Mouse (Mus musculus): ENCODE results near the gene Adssl1.

Gene Adssl1

DNA sequence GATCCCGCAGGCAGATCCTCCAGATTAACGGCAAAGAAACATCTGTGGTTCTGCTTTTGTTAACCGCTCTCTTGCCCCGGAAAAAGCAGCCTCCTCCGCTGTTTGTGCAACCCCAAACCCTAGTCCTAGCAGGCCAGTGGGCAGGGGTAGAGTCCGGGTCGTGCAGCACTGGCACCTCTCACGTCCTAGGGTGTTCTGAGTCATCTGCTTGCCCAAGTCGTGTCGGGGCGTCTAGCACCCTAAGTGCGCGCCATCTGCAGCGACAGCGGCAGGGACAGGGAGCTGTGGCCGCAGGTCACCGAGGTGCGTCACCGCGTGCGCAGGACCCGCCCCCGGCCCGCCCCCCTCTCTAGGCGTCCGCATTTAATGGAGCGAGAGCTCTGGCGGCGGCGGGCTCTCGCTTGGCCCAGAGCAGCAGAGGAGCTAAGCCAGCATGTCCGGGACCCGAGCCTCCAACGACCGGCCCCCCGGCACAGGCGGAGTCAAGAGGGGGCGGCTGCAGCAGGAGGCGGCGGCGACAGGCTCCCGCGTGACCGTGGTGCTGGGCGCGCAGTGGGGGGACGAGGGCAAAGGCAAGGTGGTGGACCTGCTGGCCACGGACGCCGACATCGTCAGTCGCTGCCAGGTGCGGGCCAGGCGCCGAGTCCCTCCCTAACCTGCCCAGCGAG is at the start of gene Adssl1:
Gene Adssl1 (plus strand): TSS at position 360 of the 668 bp plus-strand sequence.
- peak in 1 of 2 experiments; percentile 49 for DNase-seq (ENCODE audit: low spot score in 2 of 2)

DNA sequence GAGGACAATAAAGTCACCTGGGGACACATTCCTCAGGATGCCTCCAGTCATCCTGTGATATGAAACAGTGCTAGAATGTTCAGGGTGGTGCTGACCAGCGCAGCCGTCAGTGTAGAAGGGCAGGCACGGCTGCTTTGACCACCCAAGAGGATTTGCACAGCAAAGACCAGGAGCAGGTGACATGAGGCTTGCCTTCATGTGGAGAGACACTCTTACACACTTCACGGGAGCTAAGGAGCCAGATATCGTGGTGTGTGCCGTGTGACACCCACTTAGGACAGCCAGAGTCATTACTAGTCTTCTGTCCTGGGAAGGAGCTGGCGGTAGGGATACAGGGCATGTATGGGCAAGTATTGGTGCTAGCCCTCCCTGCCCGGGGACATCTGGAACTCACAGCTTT is 49.7 kb upstream of the Adssl1 start:
- DNase-seq (ENCODE audit: low spot score in 2 of 2) = no peak

DNA sequence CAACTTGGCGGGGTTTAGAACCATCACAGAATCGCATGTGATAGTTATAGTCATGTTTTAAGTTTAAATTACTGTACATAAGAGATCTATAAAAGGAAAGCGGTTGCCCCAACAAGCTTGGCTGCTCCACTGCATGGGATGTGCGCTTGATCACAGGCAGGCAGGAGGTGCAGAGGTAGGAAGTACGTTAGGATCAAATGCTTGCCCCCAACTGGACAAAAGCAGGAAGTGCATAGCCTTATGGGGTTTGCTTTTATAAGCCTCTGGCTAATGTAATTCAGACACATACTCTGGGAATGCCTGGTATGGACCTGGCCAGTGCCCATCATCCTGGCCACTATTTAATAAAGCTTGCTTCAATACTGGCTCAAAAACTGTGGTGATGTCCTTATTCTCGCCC is 48.8 kb upstream of the Adssl1 start:
- no peak for DNase-seq (ENCODE audit: low spot score in 2 of 2)

DNA sequence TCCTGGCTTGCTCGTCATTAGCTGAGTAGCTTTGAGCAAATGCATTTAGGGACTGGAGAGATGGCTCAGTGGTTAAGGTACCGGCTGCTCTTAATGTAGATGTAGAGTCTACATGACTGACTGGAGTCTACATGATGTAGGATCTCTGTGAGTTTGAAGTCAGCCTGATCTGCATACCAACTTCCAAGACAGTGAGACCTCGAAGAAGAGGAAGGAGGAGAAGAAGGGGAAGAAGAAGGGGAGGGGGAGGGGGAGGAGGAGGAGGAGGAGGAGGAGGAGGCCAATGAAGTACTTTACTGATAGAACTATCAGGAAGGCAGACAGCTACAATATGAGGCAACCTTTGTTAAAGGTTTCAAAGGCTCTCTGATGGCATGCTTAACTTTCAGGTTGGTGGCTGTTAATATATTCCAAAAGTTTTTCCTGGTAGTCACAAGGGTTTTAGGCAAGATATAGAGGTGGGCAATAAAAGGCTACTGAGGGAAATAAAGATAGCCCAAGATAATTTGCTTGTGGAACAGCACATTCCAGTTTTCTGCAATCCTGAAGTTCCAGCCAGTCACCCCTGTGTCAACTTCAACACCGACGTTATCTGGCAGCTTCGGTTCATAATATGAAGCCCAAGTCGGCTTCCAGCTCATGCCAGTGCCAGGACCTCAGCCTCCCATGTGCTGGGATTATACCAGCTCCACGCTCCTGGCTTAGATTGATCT is 44.4 kb upstream of the Adssl1 start:
- no peak for DNase-seq (ENCODE audit: low spot score in 2 of 2)

DNA sequence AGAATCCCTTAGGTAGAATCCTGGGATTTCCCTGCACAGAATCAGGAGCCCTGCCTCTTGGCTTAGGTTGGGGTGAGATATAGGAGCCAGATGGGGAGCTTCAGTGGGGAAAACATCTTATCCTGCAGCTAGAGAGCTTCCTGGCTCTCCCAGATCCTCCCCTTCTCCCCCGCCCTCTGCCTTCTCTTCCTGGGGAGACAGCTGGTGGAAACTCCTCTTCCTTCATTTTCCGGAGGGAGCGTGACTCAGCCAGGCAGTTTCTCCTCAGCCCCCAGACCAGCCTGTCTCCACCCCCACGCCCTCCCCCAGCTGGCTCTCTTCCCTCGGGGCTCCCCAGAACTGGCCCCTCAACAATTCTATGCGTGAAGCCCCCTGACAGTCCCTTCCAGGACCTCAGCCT is 43.5 kb upstream of the Adssl1 start:
- DNase-seq (ENCODE audit: low spot score in 2 of 2) = peak in 1 of 2 experiments; percentile 57

DNA sequence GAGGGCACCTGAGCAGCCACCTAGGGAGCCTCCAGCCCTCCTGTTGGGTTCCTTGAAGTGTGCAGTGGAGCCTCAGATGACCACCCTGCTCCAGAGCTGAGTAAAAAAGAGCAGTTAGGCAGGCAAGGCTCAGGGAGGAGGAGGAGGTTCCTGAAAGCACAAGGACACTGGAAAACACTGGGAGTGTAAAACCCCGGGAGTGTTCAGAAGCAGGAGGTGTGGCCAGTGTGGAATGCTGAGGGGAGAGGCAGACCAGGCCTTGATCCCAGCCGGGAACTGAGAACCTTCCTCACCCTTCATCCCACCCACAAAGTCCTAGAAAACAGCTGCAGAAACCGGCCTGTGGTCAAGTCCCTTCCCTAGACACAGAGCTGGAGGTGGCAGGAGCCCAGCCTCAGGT is 43.1 kb upstream of the Adssl1 start:
- DNase-seq (ENCODE audit: low spot score in 2 of 2) = peak in 1 of 2 experiments; percentile 55

DNA sequence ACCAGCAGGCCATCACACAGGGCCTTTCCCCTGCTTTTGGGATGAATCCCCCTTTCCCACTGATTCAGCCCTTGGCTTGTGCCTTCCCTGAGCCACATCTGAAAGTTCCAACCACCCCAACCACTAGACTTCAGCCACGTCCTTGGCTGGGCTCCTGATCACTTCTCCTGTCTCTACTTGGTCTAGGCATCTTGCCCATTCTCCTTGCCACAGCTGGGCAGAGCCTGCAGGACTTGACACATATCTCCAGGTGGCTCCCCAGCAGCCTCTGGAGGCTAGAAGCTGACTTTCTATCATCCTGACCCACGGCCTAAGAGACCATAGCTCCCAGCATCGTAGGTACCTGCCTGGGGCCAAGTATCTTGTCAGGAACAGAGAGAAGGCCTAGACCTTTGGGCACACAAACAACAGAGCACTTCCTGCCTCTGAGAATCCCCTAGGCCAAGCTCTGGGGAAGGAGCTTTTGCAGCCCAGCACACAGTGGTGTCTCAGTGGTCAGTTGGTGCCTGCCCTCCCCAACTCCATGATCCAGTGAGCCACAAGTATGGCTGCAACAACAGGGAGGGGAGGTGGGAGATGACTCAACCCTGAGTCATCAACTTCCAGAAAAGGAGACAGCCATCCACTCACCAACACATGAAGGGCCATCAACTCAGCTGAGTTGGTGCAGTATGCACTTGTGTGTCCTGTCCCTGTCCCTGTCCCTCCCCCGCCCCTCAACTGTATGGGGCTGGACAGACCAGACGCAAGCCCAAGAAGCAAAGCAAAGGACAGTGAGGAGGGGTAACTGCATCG is 41.4 kb upstream of the Adssl1 start:
- DNase-seq (ENCODE audit: low spot score in 2 of 2) = no peak

DNA sequence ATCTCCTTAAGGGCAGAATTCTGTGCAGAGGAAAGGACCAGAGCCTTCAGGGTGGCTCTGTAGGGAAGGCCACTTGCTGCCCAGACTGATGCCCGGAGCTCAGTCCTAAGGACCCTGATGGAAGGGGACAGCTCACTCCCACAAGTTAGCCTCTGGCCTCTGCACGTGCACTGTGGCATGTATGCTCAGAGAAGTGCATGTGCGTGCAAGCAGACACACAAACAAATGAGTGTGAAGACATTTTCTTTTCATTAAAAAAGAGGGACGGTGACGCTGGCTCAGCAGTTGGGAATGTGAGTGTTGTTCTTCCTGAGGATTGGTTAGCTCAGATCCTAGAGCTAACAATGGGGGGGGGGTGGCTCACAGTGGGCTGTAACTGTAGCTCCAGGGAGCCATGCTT is 40.4 kb upstream of the Adssl1 start:
- DNase-seq (ENCODE audit: low spot score in 2 of 2) = no peak

DNA sequence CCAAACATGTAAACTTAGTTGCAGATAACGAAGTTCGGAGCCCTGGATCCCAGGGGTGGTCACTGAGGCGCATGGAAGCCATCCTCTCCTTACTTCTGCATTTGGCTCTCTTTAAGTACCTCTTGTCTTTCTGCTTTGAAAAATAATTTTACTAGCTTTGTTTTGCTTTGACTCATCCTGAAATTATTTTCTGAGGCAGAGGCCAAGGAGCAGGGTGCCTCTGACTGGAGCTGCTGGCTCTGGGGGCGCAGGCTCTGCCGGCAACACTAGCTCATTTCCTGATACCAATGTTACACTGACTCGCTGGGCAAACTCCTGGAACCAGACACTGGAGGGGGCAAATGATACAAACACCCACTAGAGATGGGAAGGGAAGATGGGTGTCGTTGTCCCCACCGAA is 39.9 kb upstream of the Adssl1 start:
- DNase-seq (ENCODE audit: low spot score in 2 of 2) = no peak

DNA sequence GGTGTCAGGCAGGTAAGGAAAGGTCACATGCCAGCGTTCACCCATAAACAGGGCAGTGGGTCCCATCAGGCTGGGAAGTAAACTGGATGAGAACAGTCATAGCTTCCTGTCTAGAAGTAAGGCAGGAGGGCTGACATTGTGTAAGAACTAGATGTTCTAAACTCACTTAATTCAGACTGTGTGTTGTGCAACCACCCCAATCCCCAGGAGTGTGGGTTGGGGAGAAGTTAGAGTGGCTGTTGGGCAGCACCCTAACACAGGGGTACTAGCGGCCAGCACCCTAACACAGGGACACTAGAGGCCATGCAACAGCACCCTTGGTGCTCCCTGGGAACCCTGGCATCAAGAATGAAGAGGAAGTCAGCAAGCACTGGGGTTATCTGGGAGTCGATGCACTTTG is 38.7 kb upstream of the Adssl1 start:
- no peak for DNase-seq (ENCODE audit: low spot score in 2 of 2)

DNA sequence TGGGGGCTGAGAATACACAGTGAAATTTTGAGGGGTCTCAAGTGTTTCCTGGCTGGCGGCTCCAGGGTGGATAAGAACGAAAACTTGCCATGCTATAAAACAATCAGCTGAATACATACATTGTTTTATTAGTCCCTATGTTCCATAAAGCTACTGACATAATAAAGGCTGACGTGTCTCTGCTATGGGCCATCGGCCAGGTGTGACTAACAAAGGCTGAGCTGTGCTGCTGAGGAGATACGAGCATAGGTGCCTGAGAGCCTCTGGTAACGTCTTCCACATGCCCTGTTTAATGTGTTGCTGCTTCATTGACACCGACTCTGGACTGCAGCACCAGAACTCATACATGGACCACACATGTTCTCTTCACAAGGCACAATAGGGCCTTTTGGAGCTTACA is 34.9 kb upstream of the Adssl1 start:
- DNase-seq (ENCODE audit: low spot score in 2 of 2) = no peak

DNA sequence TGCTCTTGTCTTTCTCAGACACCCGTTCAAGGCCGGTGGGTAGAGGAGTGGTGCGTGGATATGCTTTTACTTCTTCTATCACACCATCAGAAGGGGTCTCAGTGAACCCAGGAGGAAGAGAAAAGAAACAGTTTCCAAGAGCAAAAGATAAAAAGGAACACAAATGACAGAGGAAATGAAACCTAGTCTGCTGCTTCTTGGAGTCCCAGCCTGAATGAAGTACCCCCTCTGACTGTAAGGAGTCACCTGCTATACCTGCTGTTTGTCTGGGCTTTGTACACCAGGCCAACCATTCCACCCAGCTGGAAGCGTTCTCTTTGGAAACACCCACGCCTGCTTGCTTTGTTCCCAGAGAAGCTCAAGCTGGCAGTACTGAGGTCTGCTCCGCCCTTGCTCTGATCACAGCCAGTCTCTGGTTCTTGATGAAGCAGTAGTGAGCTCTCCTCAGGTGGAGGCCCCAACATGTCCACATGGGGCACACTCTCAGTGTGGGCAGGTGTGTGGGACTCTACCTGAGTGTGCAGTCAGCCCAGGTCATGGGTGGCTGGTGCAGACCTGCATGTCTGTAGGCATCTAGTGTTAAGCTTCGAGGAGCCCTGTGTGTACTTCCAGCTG is 33.8 kb upstream of the Adssl1 start:
- no peak for DNase-seq (ENCODE audit: low spot score in 2 of 2)

DNA sequence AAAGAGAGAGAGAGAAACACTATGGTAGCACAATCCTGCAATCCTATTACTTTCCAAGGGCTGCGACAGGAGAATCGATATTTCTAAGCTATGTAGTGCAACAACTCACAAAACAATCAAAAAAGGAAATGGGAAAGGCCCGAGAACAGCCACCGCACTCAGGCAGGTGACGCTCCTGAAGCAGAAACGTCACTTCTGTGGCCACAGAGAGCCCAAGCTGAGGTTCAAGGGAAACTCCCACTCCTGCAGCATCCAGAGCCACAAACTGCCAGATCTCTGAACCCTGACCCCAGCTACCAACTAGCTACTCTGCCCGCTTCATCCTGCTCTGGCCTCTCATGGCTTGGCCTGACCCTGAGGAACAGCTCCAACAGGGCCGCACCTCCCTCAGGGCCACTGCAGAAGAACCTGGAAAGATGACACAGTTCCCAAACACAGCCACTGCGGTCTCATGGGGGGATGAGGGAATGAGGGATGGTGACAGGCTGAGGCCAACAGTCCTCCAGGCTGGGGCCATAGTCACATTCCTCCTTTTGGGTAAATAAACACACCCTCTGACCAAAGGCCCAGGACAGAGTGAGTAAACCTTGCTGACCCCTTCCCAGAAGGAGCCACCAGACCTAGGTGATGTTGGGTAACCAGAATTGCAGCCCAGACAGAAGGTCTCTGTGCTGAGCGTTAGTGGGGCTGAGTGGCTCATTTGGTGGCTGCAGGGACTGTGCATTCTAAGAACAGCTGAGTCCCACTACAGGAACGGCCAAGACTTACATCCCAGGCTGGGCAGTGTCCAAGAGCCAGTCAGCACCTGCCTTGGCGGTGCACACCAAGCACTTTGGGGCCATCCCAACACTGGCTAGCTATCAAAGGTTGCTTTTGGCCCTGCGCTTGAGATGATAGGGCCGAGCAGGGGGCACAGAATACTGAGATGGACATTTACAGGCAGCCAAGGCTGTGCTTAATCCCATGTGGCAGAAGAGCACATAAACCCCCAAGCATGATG is 32.4 kb upstream of the Adssl1 start:
- peak in 1 of 2 experiments; percentile 18 for DNase-seq (ENCODE audit: low spot score in 2 of 2)

DNA sequence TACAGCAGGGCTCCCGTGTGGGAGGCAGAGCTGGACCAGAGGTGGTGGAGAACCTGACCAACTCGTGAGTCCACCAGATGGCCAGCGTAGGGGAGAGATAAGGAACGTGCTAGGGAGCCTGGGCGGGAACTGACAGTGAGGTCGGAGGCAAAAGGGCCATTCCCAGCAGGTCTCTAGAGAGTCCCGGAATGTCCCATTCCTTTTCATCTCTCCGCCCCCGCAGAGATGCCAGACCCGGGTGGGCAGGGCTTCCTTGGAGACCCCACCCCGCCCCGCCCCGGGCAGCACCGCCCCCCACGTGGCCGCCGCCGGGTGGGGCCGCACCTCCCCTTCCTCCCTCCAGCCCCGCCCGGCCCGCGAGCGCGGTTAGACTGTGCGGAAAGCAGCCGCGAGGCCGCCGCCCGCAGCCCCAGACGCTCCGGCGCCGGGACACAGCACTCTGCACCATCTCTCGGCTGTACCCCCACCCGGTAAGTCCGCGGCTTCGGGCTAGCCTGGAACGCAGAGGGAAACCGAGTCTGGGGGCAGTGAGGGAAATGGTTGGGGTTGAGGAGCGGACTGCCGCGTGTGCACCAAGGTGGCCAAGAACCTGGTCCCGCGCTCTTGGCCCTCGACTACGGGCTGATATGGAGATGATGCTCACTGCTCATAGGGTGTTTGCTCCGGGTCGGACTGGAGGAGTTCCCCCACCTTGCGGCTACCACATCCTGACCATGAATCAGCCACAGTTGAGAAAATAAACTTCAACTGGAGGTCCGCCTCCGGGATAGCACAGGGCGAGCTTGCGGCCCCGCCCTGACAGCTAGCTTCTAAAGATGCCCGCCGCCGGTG is 31.2 kb upstream of the Adssl1 start, which contains the start of gene Inf2:
Gene Inf2 (plus strand): TSS at position 359 of the 831 bp plus-strand sequence.
- peak; percentile 78 to 82 for DNase-seq (ENCODE audit: low spot score in 2 of 2)

DNA sequence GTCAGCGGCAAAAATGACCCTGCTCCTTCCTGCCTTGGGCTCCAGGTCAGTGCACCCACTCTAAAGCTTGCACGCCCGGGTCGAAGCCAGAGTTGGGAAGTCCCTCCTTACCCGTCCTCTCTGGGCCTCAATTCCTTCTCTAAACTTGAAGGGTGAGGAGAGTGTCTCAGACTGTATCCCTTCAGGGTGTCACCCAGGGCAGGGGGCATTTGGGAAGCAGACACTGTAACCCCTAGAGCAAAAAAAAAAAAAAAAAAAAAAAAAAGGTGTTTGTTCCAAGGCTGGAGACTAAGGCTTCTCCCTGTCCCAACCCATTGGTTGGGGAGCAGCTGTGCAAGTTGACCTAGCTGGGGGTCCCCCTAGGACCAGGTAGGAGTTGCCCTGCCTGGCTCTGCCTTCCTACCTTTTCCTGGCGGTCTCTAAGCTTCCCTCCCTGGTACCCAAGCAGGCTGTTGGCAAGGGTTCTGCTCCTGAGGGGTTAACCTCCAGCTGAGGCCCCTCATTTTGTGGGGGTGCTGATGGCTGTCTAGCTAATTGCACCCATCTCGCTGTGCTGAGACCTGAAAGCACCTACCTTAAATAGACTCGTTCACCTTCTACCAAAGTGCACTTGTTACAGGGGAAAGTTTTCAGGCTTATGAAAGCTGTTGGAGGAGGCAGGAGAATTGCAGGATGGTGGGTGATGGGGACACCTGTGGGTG is 30.2 kb upstream of the Adssl1 start:
- peak in 1 of 2 experiments; percentile 20 for DNase-seq (ENCODE audit: low spot score in 2 of 2)

DNA sequence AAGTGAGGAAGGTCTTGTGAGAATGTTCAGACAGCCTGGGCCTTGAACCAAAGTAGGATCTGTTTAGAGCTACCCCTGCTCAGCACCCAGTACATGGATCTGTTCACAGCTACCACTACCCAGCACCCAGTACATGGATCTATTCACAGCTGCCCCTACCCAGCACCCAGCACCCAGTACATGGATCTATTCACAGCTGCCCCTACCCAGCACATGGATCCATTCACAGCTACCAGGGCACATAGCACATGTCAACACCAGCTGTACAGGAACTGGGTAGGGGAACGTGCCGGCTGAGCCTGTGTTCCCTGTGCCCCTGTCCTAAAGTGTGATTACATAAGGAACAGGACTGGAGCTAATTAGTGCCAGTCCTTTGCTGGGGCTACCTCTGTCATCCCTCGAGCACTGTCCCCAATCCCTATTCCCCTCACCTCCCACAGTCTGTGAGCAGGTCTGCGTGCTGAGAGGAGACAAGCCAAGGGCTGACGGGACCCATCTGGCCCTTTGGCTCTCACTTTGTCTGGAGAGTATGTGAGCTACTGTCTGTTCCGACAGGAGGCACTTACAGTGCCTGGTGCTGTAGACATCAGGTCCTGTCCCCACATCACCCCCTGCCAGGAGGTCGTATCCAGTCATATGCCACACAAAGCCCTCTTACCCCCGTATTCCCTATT is 29.1 kb upstream of the Adssl1 start:
- DNase-seq (ENCODE audit: low spot score in 2 of 2) = no peak

DNA sequence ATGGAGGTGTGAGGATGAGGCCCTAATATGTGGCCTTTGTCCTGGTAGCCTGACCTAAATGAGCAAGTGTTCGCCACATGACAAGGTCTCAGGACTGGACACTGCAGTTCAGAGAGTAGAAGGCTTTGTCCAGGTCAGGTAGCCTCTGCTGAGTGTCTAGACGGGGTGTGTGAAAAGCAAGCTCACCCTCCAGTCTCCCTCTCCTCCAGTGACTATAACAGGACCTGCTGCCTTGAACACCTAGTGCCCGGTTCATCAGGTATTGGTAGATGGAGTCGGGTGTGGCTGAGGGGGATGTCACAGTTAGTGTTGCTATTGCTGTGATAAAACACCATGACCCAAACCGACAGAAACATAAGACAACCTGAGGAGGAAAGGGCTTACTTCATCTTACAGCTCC is 28.6 kb upstream of the Adssl1 start:
- DNase-seq (ENCODE audit: low spot score in 2 of 2) = no peak

DNA sequence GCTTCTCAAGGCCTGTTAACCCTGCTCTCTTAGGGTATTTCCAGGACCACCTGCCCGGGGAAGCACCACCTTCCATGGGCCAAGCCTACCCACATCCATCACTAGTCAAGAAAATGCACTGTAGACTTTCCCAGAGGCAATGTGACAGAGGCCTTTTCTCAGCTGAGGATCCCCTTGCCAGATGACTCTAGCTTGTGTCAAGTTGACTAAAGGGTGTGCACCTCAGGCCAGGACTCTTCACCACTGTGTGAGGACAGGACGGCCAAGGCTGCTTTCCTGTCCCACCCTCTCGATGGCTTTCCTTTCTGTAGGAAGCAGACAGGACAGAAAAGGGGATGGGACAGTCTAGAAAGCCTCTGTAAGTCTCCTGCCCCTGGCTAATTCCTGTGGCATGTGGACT is 28.1 kb upstream of the Adssl1 start:
- no peak for DNase-seq (ENCODE audit: low spot score in 2 of 2)

Data from urinary bladder, postnatal 4 days (tissue).